Mouse (Mus musculus): ENCODE results near the gene Cbwd1. TPM values are rescaled to one million over a fixed set of nuclear protein-coding genes. Genes with fewer than 3 reads are reported as not detected.

Gene Cbwd1
- polyA plus RNA-seq, 1 experiment from 2014 or later: 16.5 TPM

DNA sequence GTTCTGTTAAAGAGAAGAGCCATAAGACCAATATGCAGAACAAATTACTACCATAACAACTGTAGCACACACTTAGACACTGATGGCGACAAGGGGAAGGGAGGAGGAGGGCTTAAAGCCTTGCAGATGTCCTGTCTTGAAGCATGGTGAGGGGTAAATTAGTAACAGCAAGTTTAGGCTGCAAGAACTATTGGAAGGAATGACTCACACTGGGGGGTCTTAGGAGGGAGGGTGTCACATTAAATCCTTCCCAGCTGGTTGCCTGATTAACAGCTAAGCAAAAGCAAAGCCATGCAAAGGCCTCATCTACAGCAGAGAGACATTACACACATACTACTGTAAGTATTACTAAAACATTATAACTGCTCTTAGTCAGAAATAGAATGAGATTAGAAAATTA lies 32.4 kb downstream of the Cbwd1 start:
- Histone ChIP-seq H3K4me2 (ENCODE audit: low read length) (no peak overlapping the region), H3K36me3 (ENCODE audit: control insufficient read depth, insufficient read depth, low read length) (0 out of 2 replicates have a peak, but pooled peaks cover 6% of the 10 kb centered on the region), H3K4me1 (ENCODE audit: control insufficient read depth in 2 of 2, insufficient read depth in 2 of 2, low read length in 2 of 2) (peaks cover 0 to 8% of the 10 kb centered on the region in 2 experiments; a peak in 2 of 4 replicates), H3K27ac (replicated peaks in 1 of 2; ENCODE audit: control insufficient read depth in 1 of 2, insufficient read depth in 1 of 2, low read depth in 2 of 2, low read length in 2 of 2) (no peak overlapping the region), H3K9me3 (ENCODE audit: control insufficient read depth, low read length) (no peaks in the 10 kb centered on the region), H3K9ac (ENCODE audit: low read length) (no peak overlapping the region), H3K4me3 (ENCODE audit: control insufficient read depth in 1 of 2, insufficient read depth in 1 of 2, low read depth in 1 of 2, low read length in 2 of 2) (no peak overlapping the region), H3K27me3 (ENCODE audit: control insufficient read depth, insufficient read depth, low read length) (no peaks in the 10 kb centered on the region)
- ATAC-seq (ENCODE audit: insufficient number of reproducible peaks, insufficient read depth, low FRiP score, low read depth): no peak
- whole genome bisulfite sequencing: 68% methylated on average over 1 of the region's 1 CpGs

DNA sequence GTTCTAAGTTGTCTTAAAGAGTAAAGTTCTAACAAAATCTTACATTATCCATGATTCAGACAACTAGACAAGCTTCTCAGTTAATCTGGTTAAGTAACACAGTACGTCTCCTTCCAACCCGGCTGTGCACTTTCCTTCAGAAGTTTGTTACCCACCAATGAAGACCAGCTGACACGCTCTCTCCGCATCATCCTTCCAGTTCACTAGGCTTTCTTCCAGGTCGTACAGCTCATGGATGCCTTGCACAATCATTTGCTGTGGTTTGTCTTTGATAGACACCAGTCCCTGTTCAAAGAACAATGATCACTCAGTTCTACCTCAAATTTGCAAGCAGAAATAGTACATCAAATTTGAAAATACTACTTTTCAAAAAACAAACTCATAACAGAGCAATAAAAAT lies 40.5 kb downstream of the Cbwd1 start:
- Histone ChIP-seq H3K27me3 (ENCODE audit: control insufficient read depth, insufficient read depth, low read length) (no peaks in the 10 kb centered on the region), H3K9ac (ENCODE audit: low read length) (no peak overlapping the region), H3K27ac (replicated peaks in 1 of 2; ENCODE audit: control insufficient read depth in 1 of 2, insufficient read depth in 1 of 2, low read depth in 2 of 2, low read length in 2 of 2) (no peak overlapping the region), H3K4me3 (ENCODE audit: control insufficient read depth in 1 of 2, insufficient read depth in 1 of 2, low read depth in 1 of 2, low read length in 2 of 2) (no peak overlapping the region), H3K4me1 (ENCODE audit: control insufficient read depth in 2 of 2, insufficient read depth in 2 of 2, low read length in 2 of 2) (no peaks in the 10 kb centered on the region), H3K4me2 (ENCODE audit: low read length) (no peak overlapping the region), H3K36me3 (ENCODE audit: control insufficient read depth, insufficient read depth, low read length) (peaks cover 26% of the 10 kb centered on the region), H3K9me3 (ENCODE audit: control insufficient read depth, low read length) (no peaks in the 10 kb centered on the region)
- no peak for ATAC-seq (ENCODE audit: insufficient number of reproducible peaks, insufficient read depth, low FRiP score, low read depth)
- 88% methylated on average over 5 of the region's 5 CpGs for WGBS

DNA sequence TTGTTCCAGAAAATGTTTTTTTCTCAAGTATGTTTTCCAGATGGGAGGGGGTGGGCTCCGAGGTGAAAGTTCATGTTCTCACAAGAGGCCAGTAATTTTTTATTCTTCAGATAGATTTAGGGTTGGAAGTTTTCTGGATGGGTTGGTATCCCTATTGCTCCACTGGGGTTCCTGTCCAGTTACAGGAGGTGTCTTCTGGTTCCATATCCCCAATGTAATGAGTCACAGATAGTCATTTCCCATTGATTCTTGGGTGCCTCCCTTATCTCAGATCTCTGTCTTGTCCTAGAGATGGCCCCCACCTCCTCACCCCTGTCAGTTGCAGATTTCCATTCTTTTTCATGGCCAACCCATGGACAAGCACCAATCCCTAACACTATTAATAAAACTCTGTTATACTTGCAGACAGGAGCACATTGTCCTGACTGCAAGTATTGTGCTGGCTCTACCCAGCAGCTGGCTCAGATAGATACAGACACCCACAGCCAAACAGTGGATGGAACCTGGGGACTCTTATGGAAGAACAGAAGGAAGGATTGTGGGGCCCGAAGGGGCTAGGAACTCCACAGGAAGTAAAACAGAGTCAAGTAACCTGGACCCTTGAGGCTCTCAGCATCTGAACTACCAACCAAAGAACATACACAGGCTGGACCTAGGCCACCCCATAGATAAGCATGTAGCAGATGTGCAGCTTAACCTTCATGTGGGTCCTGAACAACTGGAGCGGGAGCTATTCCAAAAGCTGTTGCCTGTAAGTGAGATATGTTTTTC lies 52.8 kb downstream of the Cbwd1 start:
- 80% methylated on average over 3 of the region's 3 CpGs for WGBS
- H3K4me1 ChIP-seq (ENCODE audit: control insufficient read depth in 2 of 2, insufficient read depth in 2 of 2, low read length in 2 of 2): no peaks in the 10 kb centered on the region
- H3K9me3 ChIP-seq (ENCODE audit: control insufficient read depth, low read length): no peaks in the 10 kb centered on the region
- no peak overlapping the region for H3K4me3 ChIP-seq (ENCODE audit: control insufficient read depth in 1 of 2, insufficient read depth in 1 of 2, low read depth in 1 of 2, low read length in 2 of 2)
- ATAC-seq (ENCODE audit: insufficient number of reproducible peaks, insufficient read depth, low FRiP score, low read depth): no peak
- H3K9ac ChIP-seq (ENCODE audit: low read length): no peak overlapping the region
- no peaks in the 10 kb centered on the region for H3K36me3 ChIP-seq (ENCODE audit: control insufficient read depth, insufficient read depth, low read length)
- H3K27me3 ChIP-seq (ENCODE audit: control insufficient read depth, insufficient read depth, low read length): peaks cover 19% of the 10 kb centered on the region
- H3K4me2 ChIP-seq (ENCODE audit: low read length): no peak overlapping the region
- no peak overlapping the region for H3K27ac ChIP-seq (replicated peaks in 1 of 2; ENCODE audit: control insufficient read depth in 1 of 2, insufficient read depth in 1 of 2, low read depth in 2 of 2, low read length in 2 of 2)

DNA sequence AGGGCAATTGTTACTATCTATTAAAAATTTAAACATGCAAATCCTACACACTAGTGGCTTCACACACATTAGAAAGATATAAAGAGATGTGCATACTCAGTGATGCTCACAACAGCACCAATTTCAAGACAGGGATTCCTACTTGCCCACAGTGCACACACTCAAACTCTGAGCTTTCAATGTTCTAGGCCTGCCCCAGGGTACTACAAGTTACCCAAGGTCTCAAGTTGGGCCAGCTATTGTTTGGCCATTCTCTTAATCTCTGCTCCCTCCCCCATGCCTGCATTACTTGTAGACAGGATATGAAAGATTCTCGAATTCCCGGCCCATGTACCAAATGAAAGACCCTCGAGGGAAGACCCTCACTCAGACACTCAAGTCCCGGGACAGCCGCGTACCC lies 53.8 kb downstream of the Cbwd1 start:
- no peak overlapping the region for H3K9ac ChIP-seq (ENCODE audit: low read length)
- WGBS: 87% methylated on average over 3 of the region's 6 CpGs
- H3K4me1 ChIP-seq (ENCODE audit: control insufficient read depth in 2 of 2, insufficient read depth in 2 of 2, low read length in 2 of 2): no peaks in the 10 kb centered on the region
- no peaks in the 10 kb centered on the region for H3K9me3 ChIP-seq (ENCODE audit: control insufficient read depth, low read length)
- ATAC-seq (ENCODE audit: insufficient number of reproducible peaks, insufficient read depth, low FRiP score, low read depth): no peak
- H3K27me3 ChIP-seq (ENCODE audit: control insufficient read depth, insufficient read depth, low read length): peaks cover 28% of the 10 kb centered on the region
- H3K27ac ChIP-seq (replicated peaks in 1 of 2; ENCODE audit: control insufficient read depth in 1 of 2, insufficient read depth in 1 of 2, low read depth in 2 of 2, low read length in 2 of 2): no peak overlapping the region
- no peak overlapping the region for H3K4me2 ChIP-seq (ENCODE audit: low read length)
- no peaks in the 10 kb centered on the region for H3K36me3 ChIP-seq (ENCODE audit: control insufficient read depth, insufficient read depth, low read length)
- H3K4me3 ChIP-seq (ENCODE audit: control insufficient read depth in 1 of 2, insufficient read depth in 1 of 2, low read depth in 1 of 2, low read length in 2 of 2): no peak overlapping the region

DNA sequence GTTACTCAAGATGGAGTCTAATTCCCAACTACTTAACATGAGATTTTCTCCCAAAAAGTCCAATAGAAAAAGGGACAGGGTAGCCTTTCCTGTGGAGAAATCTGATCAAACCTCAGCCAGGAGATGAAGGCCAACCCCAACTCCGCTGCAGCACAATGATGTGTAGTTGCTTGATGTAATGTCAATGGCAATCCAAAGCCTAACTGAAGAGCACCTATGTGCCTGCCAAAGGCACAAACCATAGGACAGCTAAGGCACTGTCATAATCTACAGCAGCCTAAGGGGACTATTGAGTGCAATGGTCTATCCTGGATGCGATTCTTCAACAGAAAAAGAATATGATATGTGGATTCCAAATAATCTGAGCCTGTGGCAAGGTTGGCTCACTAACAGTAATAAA lies 58.6 kb downstream of the Cbwd1 start:
- no peak overlapping the region for H3K4me3 ChIP-seq (ENCODE audit: control insufficient read depth in 1 of 2, insufficient read depth in 1 of 2, low read depth in 1 of 2, low read length in 2 of 2)
- no peak overlapping the region for H3K9ac ChIP-seq (ENCODE audit: low read length)
- no peak overlapping the region for H3K4me2 ChIP-seq (ENCODE audit: low read length)
- H3K27ac ChIP-seq (replicated peaks in 1 of 2; ENCODE audit: control insufficient read depth in 1 of 2, insufficient read depth in 1 of 2, low read depth in 2 of 2, low read length in 2 of 2): no peak overlapping the region
- H3K4me1 ChIP-seq (ENCODE audit: control insufficient read depth in 2 of 2, insufficient read depth in 2 of 2, low read length in 2 of 2): peaks cover 5 to 18% of the 10 kb centered on the region in 2 experiments; a peak in 3 of 4 replicates
- H3K36me3 ChIP-seq (ENCODE audit: control insufficient read depth, insufficient read depth, low read length): no peaks in the 10 kb centered on the region
- no peaks in the 10 kb centered on the region for H3K9me3 ChIP-seq (ENCODE audit: control insufficient read depth, low read length)
- peaks cover 70% of the 10 kb centered on the region for H3K27me3 ChIP-seq (ENCODE audit: control insufficient read depth, insufficient read depth, low read length)
- no peak for ATAC-seq (ENCODE audit: insufficient number of reproducible peaks, insufficient read depth, low FRiP score, low read depth)
- 60% methylated on average over 2 of the region's 2 CpGs for WGBS

DNA sequence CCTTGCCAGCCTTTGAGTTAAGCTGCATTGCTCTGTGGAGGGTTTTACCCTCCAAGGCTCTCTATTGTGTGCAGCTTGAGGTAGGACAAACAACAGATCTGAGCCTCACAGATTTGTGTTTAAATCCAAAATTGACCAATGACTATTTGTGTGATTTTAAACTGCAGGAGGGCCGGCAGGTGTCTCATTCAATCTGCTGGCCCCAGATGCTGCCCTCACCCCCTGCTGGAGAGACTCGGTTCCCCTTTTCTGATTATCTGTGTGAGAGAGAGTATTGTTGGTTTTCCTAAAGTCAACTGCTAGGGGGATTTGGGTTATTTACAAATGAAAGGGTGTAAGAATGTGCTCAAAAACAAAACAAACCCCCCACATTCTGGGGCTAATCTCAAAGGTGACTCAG lies 59.2 kb downstream of the Cbwd1 start:
- Histone ChIP-seq H3K36me3 (ENCODE audit: control insufficient read depth, insufficient read depth, low read length) (no peaks in the 10 kb centered on the region), H3K4me1 (ENCODE audit: control insufficient read depth in 2 of 2, insufficient read depth in 2 of 2, low read length in 2 of 2) (peaks cover 10 to 24% of the 10 kb centered on the region in 2 experiments), H3K9ac (ENCODE audit: low read length) (no peak overlapping the region), H3K27ac (replicated peaks in 1 of 2; ENCODE audit: control insufficient read depth in 1 of 2, insufficient read depth in 1 of 2, low read depth in 2 of 2, low read length in 2 of 2) (no peak overlapping the region), H3K4me3 (ENCODE audit: control insufficient read depth in 1 of 2, insufficient read depth in 1 of 2, low read depth in 1 of 2, low read length in 2 of 2) (no peak overlapping the region), H3K4me2 (ENCODE audit: low read length) (no peak overlapping the region), H3K27me3 (ENCODE audit: control insufficient read depth, insufficient read depth, low read length) (peaks cover 76% of the 10 kb centered on the region), H3K9me3 (ENCODE audit: control insufficient read depth, low read length) (no peaks in the 10 kb centered on the region)
- no peak for ATAC-seq (ENCODE audit: insufficient number of reproducible peaks, insufficient read depth, low FRiP score, low read depth)
- 10% methylated on average over 2 of the region's 2 CpGs for WGBS

DNA sequence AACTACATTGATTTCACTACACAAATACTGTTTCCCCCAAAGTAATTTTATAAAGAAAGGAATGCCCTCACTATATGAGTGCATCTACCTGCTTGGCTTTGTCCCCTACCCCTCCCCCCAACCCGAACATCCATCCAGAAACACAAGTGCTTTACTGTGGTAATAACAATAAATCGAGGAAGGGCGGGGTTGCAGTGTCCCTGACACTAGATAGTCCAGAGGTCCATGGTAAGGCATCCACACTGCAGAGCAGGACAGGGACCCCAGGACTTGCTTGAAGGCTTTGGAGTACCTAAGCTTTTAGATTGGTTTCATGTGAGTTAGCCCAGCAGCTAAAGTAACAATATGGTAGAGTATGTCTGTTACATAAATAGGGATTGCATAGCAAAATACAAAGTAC lies 59.7 kb downstream of the Cbwd1 start:
- WGBS: 11% methylated on average over 3 of the region's 3 CpGs
- H3K9ac ChIP-seq (ENCODE audit: low read length): no peak overlapping the region
- H3K4me3 ChIP-seq (ENCODE audit: control insufficient read depth in 1 of 2, insufficient read depth in 1 of 2, low read depth in 1 of 2, low read length in 2 of 2): no peak overlapping the region
- peaks cover 82% of the 10 kb centered on the region for H3K27me3 ChIP-seq (ENCODE audit: control insufficient read depth, insufficient read depth, low read length)
- peaks cover 11 to 28% of the 10 kb centered on the region in 2 experiments for H3K4me1 ChIP-seq (ENCODE audit: control insufficient read depth in 2 of 2, insufficient read depth in 2 of 2, low read length in 2 of 2)
- no peaks in the 10 kb centered on the region for H3K9me3 ChIP-seq (ENCODE audit: control insufficient read depth, low read length)
- H3K4me2 ChIP-seq (ENCODE audit: low read length): no peak overlapping the region
- ATAC-seq (ENCODE audit: insufficient number of reproducible peaks, insufficient read depth, low FRiP score, low read depth): no peak
- H3K36me3 ChIP-seq (ENCODE audit: control insufficient read depth, insufficient read depth, low read length): no peaks in the 10 kb centered on the region
- no peak overlapping the region for H3K27ac ChIP-seq (replicated peaks in 1 of 2; ENCODE audit: control insufficient read depth in 1 of 2, insufficient read depth in 1 of 2, low read depth in 2 of 2, low read length in 2 of 2)
